Mouse (Mus musculus) adrenal gland, adult 2 months (tissue): ENCODE results near the gene Ago4. TPM values are rescaled to one million over a fixed set of nuclear protein-coding genes. Genes with fewer than 3 reads are reported as not detected.
"Not testable (repeated sequence)": the region's sequence is repeated elsewhere in the genome, so short reads cannot be mapped to it uniquely, and the experiment has no call there.

Experiments used
- DNase-seq: peaks from one replicate; pipeline ENCODE4 v3.0.0; 2021
- long read RNA-seq: library from polyadenylated mRNA; stranded (forward); transcript quantifications from one replicate; pipeline ENCODE4 v2.0.0, GENCODE M21; 2021
- polyA plus RNA-seq: library from polyadenylated mRNA; depleted of rRNA; stranded (reverse); fragments of >200 nt; gene quantifications from 2 replicates; pipeline ENCODE4 v1.2.3, GENCODE M21; 2012; rRNA removed
- total RNA-seq, 2 experiments: library from RNA; stranded (reverse); gene quantifications; 2 replicates each; pipeline ENCODE4 v1.2.3; 2021

Ago4 gene
- 1 to 10 TPM; 4.8 to 5.4 TPM for total RNA-seq
- polyA plus RNA-seq, result 1.0 and 1.2 TPM in 2 replicates
- long read RNA-seq, full-length matches to known transcripts, result 1 of 2 reads
- long read RNA-seq, partial matches to known transcripts, result 0 of 2 reads
- long read RNA-seq, other reads (novel, unspliced or antisense), result 1 of 2 reads

DNA sequence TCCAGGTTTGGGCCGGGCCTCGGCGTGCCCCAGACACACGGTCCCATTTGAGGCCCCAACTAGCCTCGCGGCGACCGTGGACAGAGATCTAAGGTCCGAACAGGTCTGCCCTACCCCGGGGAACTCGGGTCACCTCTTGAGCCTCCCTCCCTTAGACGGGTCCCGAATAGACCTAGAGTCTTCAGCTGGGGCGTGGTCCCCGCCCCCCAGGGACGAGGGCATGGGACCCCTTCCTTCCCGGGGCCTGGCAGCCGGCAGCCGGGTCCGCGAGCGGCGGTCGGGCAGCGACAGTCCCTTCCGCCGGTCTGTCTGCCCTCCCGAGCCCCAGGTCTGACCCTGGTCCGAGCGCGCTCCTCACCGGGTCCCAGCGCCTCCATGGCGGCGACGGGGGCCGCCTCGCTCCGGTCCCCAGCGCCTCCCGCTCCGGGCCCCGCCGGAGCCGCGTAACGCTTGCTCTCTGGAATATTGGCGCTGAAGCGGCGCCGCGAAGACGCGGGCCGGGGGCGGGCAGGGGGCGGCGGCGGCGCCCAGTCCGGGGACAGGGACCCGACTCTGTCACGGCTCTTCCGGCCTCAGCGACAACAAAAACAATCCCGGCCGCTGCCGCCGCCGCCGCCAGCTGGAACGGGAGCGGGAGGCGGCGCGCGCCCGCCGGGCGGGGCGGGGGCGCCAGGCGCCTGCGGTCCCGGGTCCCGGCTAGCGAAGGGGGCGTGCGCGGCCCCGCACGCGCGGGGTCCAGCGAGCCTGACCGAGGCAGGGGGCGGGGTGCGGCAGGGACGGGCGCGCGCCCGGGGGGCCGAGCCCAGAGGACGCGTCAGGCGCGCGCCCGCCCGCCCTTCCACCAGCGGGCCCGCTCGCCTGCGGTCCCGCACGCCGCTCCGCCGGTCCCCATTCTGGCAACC, at the start of gene Ago4:
Gene Ago4, minus strand, starts transcription at position 646 of the 902 bp plus-strand sequence.
- DNase-seq, result peak; percentile 79

DNA sequence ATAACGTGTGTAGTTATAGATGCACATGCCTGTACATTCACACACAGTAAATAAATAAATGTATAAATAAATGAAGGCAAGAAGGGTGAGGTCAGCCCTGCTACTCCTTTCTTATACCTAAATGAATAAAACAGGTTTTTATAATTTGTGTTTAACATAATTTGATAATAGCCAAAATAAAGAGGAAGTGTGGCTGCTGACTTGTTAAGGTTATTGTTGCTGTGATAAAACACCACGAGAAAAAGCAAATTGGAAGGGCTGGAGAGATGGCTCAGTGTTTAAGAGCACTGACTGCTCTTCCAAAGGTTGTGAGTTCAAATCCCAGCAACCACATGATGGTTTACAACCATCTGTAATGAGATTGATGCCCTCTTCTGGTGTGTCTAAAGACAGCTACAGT, 45.8 kb upstream of the Ago4 start:
- no peak for DNase-seq

DNA sequence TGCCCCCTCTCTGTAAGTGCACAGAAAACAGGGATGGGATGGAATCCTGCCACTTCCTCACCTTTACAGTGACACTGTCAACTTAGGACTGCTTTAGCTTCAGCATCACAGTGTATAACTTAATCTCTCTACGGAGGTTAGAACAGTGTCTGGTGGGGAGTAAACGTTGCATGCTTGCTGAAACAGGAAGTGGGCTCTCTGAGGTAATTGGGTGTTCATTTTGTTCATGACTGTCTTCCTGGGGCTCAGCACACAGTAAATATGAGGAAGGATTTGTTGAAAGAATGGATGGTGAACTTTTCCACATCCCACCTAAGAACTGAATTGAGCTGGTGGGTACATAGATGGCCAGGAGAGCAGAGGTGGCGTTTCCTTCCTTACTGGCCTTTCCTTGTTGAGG, 44.6 kb upstream of the Ago4 start:
- no peak for DNase-seq

DNA sequence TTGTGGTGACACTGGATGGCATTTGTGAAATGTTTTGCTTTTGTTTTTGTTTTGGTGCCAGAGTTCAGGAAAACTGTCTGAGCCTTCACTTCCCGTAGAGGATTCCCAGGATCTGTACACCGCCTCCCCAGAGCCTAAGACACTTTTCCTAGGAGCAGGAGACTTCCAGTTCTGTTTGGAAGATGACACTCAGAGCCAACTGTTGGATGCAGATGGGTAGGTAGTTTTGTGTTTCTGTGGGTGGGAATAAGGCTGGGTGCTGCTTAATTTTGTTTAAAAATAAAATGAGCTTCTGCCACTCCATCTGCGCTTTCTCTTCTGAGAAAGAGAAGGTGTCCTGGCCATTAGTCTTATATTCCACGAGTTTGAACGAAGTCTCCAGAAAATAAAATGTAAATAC, 43.0 kb upstream of the Ago4 start:
- DNase-seq, result no peak

DNA sequence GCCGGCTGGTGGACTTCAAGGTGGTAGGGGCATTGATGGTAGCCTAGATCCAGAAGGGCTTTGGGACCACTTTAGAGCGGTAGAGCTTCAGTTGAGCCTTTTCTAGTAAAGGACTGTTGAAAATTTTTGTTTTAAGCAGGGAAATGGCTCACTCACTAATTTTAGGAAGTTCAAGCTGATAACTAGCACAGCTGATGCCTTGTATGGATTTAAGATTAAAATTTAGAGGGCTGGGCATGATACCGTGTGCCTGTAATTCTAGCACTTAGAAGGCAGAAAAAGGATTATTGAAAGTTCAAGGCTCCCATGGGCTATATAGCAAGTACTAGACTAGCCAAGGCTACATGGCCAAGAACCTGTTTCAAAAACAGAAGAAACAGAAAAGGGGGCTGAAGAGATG, 36.5 kb upstream of the Ago4 start:
- no peak for DNase-seq

DNA sequence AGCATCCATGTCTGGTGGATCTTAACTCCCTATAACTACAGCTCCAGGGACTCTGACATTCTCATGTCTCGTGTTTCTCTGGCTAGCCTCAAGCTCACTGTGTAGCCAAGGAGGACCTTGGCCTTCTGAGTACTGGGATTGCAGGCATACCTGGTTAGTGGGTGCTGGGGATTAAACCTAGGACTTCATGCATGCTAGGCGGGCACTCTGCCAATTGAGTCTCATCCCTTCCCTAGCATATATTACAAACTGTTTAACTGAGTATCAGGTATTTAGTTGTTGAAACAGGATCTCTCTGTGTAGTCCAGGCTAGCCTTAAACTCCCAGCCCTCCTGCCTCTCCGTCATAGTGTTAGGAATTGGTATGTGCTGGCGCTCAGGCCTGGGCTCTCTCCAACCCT, 34.0 kb upstream of the Ago4 start:
- no peak for DNase-seq

DNA sequence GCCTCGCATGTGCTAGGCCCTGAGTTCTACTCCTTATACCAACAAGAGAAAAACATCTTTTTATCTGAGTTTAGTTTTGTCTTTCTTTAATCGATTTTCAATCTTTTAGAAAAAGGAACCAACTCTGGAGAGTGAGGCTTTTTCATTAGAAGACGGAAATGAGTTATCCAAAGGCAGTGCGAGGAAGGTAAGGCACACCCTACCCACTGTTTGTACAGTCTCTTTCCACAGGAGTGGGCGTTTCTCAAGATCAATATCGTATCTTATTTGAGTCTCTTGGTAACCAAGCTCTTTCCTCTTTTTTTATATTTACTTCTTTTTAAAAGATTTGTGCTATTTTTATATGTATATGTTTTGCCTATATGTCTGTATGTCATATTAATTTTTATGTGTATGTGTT, 30.5 kb upstream of the Ago4 start:
- DNase-seq, result no peak

DNA sequence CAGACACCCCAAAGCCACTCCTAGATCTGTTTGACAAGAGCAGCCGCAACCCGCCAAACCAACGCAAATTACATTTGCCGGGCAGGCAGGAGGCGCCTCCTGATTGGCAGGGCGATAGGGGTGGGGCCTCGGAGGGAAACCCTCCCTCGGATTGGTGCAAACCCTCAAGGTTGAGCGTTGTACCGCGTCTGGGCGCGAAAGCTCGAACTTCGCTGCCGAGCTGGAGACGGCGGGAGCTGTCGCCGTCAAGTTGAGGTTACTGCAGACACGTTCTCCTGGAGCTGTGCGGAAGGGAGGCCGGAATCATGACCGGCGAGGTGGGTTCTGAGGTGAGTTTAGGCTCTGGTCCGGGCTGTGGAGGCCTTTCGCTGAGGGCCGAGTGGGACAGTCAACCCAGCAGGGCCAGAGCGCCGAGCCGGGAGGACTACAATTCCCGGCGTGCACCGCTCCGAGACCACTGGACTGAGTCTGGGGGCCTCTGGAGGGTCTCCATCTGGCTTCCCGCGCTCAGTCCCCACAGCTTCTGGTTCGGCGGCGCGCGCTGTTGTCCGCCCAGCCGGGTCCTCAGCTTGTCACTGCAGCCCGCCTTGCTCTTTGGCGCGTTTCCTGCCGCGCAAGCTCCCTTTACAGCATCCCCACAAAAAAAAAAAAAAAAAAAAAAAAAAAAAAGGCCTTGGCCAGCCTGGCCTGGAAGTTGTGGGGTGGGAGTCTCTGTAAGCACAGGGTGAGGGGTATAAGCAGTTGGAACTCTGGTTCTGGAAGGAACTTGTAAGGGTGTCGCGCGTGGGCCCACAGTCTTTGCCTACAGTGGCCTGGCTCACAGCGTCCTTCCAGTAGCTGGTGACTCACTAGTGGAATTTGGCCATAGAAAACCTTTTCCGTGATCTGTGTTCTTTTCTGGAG, 23.8 kb upstream of the Ago4 start, which contains the start of gene Clspn:
Gene Clspn, plus strand, starts transcription at position 127 of the 903 bp plus-strand sequence.
- DNase-seq, result peak; percentile 94

DNA sequence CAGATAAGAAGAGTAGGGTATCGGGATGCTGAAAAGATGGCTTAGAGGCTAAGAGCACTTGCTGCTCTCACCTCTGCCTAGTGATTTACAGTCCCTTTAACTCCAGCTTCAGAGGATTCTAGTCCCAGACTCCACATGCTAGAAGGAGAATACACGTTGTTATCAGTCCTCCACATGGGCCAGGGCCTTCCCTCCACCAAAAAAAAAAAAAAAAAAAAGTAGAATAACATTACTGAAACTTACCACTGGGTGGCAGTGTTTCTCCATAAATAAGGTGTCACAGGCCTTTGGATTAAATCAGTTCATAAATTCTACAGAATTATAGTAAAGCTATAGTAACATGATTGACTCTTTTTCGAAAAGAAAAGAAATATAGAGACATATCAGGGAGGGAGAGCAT, 21.2 kb upstream of the Ago4 start:
- no peak for DNase-seq

DNA sequence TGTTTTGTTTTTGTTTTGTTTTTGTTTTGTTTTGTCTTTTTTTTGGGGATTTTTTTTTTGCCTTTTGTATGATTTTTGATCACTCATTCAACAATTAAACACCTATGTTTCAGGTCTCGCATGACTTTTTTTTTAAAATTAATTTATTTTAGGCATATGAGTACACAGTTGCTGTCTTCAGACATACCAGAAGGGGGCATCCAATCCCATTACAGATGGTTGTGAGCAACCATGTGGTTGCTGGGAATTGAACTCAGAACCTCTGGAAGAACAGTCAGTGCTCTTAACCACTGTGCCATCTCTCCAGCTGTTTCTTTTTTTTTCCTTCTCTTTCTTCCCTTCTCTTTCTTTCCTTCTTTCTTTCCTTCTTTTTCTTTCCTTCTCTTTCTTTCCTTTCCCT, 20.4 kb upstream of the Ago4 start:
- no peak for DNase-seq

DNA sequence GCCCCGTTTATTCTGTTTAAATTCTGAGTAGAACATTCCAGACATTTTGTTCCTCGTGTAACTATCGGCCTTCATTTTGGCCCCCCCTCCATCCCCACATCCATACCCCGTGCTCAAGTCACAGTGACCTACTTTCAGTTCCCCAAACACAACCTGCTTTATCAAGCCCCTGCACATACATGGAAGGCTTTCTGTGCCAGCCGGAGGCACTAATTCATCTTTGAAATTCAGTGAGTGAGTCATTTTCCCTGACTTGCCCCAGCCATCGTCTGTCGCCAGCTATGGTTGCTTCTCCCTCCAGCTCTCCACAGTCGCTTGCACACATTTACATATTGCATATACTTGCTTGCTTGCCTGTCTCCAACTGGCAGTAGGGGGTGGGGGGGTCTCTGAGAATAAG, 19.8 kb upstream of the Ago4 start:
- peak; percentile 58 for DNase-seq

DNA sequence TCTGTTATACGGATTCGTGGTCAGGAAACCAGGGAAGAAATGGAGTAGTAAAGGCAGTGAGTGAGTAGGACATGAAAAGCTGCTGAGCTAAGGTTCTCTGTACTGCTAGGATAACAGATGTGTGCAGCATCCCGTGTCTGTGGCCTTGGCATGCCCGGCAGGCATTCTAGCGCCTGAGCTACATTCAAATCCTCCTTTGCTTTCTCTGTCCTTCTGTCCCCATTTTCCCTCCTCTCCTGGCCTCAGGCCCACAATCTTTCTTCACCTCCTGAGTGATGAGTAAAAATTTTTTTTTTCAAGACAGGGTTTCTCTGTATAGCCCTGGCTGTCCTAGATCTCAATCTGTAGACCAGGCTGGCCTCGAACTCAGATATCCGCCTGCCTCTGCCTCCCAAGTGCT, 18.9 kb upstream of the Ago4 start:
- DNase-seq, result peak; percentile 48

DNA sequence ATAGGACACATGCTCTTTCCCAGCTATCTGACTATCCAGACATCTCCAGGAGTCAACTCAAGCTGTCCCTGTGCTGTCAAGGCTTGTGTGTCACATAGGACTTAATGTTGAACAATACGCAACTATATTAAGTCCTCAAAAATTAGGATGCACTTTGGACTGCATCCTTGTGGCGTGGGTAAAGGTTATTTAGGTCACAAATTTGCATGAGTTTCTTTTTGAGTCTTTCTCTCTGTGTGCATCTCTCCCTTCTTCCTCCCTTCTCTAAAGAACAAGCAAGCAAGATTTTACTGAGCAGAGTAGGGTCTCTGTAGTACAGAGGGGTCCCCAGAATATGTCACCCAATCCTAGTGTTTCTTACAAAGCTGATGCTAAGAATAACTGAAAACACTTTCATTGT, 12.9 kb upstream of the Ago4 start:
- DNase-seq, result no peak

DNA sequence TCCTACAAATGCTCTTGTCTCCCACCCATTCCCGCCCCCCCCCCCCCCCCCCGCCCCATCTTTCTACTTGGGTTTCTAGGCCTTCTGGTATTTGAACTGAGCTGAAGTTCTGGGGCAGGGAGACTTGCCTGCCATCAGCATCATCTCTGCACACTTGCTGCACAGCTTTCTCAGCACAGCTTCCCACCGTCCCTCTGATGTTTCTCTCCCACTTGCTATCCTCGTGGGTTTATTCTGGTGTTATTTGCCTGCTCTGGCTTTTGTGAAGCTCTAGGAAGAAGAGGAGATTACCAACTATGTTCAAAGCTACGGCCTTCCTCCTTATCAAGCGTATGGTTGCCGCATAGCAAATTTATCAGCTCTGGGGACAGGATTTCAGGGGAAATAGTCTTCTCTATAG, 12.4 kb upstream of the Ago4 start:
- no peak for DNase-seq

DNA sequence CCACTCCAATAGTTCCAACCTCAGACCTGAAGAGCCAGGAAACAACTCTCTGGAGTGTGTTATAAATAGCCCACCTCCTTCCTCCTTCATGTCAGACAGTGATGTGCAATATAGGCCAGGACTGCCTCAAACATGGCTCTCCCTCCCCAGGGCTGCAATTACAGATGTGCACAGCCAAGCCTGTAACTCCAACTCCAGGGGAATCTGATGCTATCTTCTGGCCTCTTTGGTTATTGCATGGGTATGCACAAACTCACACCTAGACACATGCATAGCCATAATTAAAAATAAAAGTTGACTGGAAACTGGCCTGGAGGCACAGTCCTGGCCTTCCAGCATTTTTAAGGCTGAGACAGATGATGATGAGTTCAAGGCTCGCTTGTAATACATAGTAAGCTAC, 11.7 kb upstream of the Ago4 start:
- DNase-seq, result no peak

DNA sequence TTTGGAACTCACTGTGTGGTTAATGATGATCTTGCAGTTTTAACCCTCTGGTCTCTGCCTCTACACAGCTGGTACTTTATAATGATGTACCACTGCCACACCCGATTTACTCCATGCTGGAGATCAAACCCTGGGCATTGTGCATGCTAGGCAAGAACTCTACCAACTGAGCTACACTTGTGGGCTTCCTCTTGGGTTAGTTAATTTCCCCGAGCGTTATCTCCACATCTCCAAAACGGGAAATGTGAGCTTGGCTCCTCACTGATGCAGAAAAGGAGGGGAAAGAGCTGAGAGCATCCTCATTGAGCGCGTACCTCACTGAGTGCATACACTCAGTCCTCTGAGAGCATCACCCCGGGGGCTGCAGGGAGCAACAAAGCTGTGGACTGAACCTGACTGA, 9.6 kb upstream of the Ago4 start:
- no peak for DNase-seq

DNA sequence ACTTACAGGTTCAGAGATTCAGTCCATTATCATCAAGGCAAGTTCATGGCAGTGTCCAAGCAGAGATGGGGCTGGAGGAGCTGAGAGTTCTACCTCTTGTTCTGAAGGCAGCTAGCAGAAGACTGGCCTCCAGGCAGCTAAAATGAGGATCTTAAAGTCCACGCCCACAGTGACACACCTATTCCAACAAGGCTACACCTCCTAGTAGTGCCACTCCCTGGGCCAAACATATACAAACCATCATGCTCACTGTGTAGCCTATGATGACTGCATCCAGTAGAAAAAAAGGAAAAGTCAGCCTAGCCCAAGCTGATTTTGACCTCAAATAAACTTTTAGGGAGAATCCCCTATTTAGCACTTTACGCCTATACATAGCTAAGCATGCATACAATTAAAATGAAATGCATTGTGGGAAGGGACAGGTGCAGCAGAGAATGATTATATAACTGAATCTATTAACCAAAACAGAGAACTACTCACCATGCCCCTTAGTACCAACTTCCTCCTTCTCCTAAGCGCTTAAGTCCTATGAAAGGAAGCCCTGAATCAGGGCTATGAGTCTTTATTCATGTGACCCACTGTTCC, 7.3 kb upstream of the Ago4 start:
- DNase-seq, result no peak

DNA sequence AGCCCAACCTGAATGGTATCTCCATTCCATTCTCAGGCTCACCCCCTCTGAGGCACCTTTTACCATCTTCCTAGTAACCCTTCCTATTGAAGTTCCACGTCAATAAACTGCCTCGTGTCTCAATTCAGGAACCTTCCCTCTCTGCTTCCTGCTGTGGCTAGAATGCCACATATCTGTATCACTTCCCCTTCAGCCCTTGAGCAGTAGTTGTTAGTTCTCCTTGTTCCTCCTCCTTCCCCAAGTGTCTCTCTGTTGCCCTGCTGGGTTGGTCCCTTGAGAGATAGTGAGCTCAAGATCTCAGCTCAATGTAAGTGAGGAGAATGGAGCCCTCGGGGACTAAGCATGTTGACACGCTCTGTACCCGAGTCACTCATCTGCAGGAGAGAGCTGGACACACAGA, 3.6 kb upstream of the Ago4 start:
- DNase-seq, result no peak

DNA sequence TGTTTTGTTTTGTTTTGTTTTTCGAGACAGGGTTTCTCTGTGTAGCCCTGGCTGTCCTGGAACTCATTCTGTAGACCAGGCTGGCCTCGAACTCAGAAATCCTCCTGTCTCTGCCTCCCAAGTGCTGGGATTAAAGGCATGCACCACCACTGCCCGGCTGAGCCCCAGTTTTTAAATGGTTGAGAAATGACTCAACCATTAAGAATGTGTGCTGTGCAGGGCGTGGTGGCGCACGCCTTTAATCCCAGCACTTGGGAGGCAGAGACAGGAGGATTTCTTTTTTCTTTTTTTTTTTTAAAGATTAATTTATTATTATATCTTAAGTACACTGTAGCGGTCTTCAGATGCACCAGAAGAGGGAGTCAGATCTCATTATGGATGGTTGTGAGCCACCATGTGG, 2.4 kb upstream of the Ago4 start:
- not testable (repeated sequence) for DNase-seq

DNA sequence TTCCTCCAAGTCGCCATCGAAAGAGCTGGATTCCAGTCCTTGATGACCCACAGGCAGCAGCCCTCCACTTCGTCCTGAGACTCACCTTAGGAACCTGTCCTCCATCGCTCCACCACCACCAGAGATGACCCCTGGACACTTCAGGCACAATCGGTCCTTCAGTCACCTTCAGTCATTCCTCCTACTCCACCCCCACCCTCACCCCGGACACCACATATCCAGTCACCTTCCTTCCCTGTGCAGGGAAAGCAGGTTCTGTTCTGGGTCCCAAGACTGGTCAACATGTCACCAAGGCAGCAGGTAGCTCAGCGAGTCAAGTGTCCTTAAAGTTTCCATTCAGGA, 428 bp upstream of the Ago4 start:
- DNase-seq, result no peak

DNA sequence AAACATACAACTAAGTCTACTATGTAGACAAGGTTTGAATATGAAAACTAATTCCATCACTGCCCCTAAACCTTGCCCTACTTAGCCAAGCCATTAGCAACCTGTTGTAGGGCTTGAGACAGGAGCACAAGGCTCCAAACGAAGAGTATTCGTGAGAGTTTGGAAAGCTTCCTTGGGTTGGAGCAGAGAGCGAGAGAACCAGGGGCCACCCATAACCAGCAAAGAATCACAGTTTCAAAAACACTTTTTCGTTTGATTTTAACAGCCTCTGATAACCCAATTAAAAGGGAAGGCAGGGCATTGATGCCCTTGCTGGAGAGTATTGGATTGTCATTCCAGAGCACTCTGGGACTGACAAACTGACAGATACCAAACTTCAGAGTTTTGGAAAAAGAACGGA, 980 bp downstream of the Ago4 start:
- no peak for DNase-seq

DNA sequence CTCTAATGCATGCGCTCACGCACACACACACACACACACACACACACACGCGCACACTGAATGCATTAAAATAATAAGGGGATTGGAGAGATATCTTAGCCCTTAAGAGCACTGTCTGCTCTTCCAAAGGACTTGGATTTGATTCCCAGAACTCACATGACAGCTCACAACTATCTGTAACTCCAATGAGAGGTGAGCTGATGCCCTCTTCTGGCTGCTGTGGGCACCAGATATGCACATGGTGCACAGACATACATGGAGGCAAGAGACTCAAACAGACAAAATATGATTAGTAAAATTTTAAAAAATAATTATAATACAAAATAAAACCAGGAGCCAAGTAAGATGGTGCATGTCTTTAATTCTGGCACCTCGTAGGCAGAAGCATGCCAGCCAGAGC, 6.4 kb downstream of the Ago4 start:
- no peak for DNase-seq

DNA sequence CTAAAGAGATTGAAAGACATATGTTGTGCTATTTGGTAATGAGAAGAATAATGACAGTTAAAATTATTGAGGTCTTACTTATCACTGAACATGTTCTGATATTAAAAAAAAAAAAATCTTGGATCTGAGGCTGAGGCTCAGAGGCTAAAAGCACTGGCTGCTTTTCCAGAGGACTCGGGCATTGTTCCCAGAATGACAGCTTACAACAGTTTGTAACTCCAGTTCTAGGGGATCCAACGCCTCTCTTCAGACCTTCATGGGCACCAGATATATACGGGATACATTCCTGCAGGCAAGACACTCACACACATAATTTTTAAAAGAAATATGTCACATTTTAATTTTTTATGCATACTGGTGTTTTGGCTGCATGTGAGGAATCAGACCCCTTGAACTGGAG, 7.1 kb downstream of the Ago4 start:
- no peak for DNase-seq
